Mouse (Mus musculus): ENCODE data around the gene Eif2b4. TPM values are rescaled to one million over a fixed set of nuclear protein-coding genes. Genes with fewer than 3 reads are reported as not detected.

The Eif2b4 gene
- polyA plus RNA-seq (2016; fragmentation: Nextera tagmentation; extraction: Ambion mirVana), result 81.4 and 91.1 TPM in 2 replicates

DNA sequence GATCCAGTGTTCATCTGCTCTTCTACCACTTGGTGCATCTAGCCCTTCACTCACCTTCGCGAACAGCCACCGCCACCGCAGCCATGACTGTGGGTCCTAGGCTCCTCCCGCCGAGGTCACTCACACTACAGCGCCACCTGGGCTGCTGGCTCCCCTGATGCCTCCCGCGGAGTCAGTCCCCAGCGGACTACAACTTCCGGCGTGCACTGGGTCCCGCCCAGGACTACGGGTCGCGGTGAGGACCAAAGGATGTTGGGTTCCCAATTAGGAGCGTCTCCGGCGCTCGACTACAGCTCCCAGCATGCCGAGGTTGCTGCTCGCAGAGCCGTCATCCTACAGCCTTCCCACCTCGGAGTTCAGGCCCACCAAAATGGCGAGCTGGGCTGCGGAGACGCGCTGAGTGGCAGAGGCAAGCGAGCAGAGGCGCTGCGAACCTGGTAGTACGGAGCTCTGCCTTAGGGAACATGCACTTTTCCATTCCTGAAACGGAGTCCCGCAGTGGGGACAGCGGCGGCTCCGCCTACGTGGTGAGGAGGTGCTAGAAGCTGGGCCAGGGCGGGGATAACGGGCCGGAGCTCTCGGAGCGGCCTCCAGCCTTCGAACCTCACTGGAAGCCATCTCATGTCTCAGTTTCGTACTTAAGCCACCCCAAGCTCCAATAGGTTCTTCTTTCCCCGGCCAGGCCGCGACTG is at the start of gene Eif2b4, which contains the start of gene Snx17:
Gene Eif2b4 (minus strand): TSS at position 492 of the 692 bp plus-strand sequence.
Gene Snx17 (plus strand): TSS at position 289 of the 692 bp plus-strand sequence.
- Histone ChIP-seq H3K4me1 (peaks cover 23% of the 10 kb centered on the region), H3K36me3 (replicated peaks) (peaks cover 72% of the 10 kb centered on the region), H3K27ac (replicated peaks) (peak within 1 kb of the TSS; percentile 90), H3K4me3 (peak within 1 kb of the TSS; percentile 87), H3K27me3 (replicated peaks; ENCODE audit: low read depth, poor library complexity, severe bottlenecking) (no peaks in the 10 kb centered on the region), H3K9me3 (no peaks in the 10 kb centered on the region)
- peak; percentile 99 for DNase-seq (ENCODE audit: low spot score)
- under 1% methylated on average over 48 of the region's 48 CpGs for WGBS

DNA sequence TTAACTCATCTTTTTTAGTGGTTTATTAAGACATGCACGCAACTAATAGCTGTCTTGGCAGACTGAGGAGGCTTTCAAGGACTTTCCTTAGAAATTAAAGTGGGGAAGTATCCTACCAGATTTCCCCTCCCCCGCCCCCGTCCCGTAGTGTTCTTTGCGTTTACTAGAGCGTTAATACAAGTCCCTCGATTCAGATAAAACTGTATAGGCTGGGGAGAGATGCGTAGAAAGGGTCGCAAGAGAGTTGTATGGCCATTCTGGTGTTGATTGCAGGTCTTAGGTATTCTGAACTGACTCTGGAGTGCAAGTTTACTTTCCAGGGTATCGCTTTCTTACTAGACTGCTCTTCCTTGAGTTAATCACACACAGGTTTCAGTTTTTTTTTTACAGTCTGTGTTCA is 49.0 kb upstream of the Eif2b4 start:
- no peaks in the 10 kb centered on the region for H3K9me3 ChIP-seq
- peak overlapping the region; percentile 97 for H3K4me3 ChIP-seq
- peaks cover 37% of the 10 kb centered on the region for H3K36me3 ChIP-seq (replicated peaks)
- 32% methylated on average over 10 of the region's 10 CpGs for WGBS
- H3K27me3 ChIP-seq (replicated peaks; ENCODE audit: low read depth, poor library complexity, severe bottlenecking), result no peaks in the 10 kb centered on the region
- H3K4me1 ChIP-seq, result peaks cover 11% of the 10 kb centered on the region
- DNase-seq (ENCODE audit: low spot score), result no peak
- no peak overlapping the region for H3K27ac ChIP-seq (replicated peaks)

DNA sequence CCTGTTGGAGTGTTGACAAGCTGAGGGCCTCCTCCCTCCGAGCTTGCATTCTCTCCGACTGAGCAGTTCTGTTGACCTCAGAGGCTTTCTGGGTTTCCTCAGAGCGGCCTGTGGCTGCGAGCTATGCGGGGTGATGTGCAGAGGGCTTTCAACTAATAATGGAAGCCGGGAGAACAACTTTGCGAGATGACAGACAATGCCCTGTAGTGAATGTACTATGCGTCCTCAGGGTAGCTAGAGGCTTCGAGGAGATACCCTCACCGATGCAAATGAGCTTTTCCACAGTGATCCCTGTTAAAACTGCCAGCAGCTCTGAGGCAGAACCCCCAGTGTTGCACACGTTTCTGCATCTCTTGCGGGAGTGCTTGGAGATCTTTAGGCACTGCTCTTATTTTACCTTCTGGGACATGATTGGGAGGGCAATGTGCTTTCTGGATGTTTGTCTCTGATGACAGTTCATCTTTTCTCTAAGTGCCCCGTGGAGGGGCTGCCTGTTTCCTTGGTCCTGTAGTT is 48.3 kb upstream of the Eif2b4 start:
- 1% methylated on average over 13 of the region's 13 CpGs for WGBS
- H3K27ac ChIP-seq (replicated peaks), result peak overlapping the region; percentile 97

DNA sequence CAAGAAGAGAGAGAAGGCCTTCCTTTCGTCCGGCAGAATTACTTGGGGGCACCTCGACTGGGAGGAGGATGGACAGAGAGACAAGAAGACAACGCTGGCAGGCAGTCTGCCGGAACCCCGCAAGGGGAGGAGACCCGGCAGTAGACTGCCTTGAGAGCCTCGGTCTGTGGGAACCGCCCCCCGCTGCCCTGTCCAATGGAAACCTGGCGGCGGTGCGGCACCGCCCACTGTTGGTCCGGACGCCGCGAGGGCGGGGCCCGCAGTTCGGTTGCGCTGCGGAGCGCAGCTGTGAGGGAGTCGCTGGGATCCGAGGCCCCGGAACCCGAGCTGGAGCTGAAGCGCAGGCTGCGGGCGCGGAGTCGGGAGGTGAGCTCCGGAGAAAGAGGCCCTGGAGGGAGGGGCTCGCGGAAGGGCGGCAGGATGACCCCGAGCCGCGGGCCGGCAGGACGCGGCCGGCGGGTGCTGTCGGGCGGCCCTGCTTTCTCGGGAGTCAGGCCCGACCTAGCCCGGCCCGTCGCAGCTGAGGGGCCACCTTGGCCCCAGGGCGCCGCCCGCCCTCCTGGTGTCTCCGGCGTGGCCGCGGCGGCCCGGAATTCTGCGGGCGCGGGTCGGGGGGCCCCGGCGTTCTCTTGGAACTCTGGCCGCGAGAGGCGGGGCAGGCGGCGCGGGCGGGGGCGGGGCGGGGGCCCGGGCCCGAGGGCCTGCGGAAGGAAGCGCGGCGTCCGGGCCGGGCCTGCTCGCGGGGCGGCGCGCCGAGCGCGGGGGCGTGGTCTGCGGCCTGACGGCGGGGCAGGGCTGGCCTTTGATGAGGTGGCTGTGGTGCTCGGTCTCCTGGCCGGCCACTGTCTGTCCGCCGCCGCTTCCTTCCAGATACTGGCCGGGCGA is 47.6 kb upstream of the Eif2b4 start, which contains the start of the genes Nrbp1 and Gm9970:
Gene Nrbp1 (plus strand): TSS at position 228 of the 885 bp plus-strand sequence.
Gene Gm9970 (minus strand): TSS at position 596 of the 885 bp plus-strand sequence.
- Histone ChIP-seq H3K36me3 (replicated peaks) (peaks cover 24% of the 10 kb centered on the region), H3K4me1 (peaks cover 11% of the 10 kb centered on the region), H3K27ac (replicated peaks) (peak within 1 kb of the TSS; percentile 97), H3K27me3 (replicated peaks; ENCODE audit: low read depth, poor library complexity, severe bottlenecking) (no peaks in the 10 kb centered on the region), H3K4me3 (peak within 1 kb of the TSS; percentile 97), H3K9me3 (0 out of 2 replicates have a peak, but pooled peaks cover 3% of the 10 kb centered on the region)
- under 1% methylated on average over 103 of the region's 103 CpGs for WGBS
- DNase-seq (ENCODE audit: low spot score), result peak; percentile 96

More for the DNA sequence above, 48.3 kb upstream of the Eif2b4 start:
- H3K9me3 ChIP-seq, result no peaks in the 10 kb centered on the region
- H3K4me1 ChIP-seq, result peaks cover 11% of the 10 kb centered on the region
- H3K27me3 ChIP-seq (replicated peaks; ENCODE audit: low read depth, poor library complexity, severe bottlenecking), result no peaks in the 10 kb centered on the region
- peak overlapping the region; percentile 97 for H3K4me3 ChIP-seq
- DNase-seq (ENCODE audit: low spot score), result no peak
- peaks cover 31% of the 10 kb centered on the region for H3K36me3 ChIP-seq (replicated peaks)

DNA sequence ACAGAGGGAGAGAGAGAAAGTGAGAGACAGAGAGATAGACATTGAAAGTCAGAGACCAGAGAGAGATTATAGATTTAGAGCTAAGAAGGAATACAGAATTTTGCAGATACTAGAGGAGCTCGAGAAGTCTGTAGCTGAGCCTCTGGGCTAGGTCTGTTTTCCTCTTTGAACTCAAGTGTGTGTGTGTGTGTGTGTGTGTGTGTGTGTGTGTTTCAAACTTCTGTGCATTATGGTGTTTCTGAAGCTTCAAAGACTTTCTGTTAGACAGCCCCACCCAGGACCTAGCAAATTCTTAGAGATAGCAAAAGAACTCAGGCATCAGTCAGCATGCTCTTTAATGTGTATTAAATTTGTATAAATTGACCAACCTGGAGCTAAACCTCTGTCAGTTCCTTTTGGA is 33.4 kb upstream of the Eif2b4 start:
- Histone ChIP-seq H3K36me3 (replicated peaks) (no peaks in the 10 kb centered on the region), H3K27me3 (replicated peaks; ENCODE audit: low read depth, poor library complexity, severe bottlenecking) (no peaks in the 10 kb centered on the region), H3K4me1 (peaks cover under 1% of the 10 kb centered on the region; the same call in 1 of the 2 replicates), H3K4me3 (no peak overlapping the region), H3K9me3 (no peaks in the 10 kb centered on the region), H3K27ac (replicated peaks) (no peak overlapping the region)
- DNase-seq (ENCODE audit: low spot score), result no peak
- WGBS, result 72% methylated on average over 1 of the region's 1 CpGs

DNA sequence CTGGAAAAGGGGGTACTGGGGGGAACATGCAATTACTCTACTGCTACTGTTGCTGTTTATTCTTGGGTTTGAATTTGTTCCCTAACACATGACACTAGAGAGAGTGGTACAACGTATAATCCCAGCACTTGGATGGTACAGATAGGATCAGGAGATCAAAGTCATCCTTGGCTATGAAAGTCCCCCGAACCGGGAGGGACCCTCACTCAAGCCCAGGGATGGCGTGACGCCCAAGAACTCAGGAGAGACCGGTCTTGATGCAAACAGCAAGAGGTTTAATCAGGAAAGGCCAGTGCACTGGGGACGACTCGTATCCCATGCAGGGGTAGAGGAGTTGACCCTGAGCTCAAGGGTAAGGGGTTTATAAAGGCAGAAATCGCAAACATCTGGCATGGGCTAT is 29.5 kb upstream of the Eif2b4 start:
- H3K36me3 ChIP-seq (replicated peaks), result no peaks in the 10 kb centered on the region
- H3K9me3 ChIP-seq, result no peaks in the 10 kb centered on the region
- H3K27ac ChIP-seq (replicated peaks), result no peak overlapping the region
- H3K4me1 ChIP-seq, result peaks cover 16% of the 10 kb centered on the region
- 92% methylated on average over 9 of the region's 9 CpGs for WGBS
- no peaks in the 10 kb centered on the region for H3K27me3 ChIP-seq (replicated peaks; ENCODE audit: low read depth, poor library complexity, severe bottlenecking)
- no peak overlapping the region for H3K4me3 ChIP-seq
- DNase-seq (ENCODE audit: low spot score), result no peak

DNA sequence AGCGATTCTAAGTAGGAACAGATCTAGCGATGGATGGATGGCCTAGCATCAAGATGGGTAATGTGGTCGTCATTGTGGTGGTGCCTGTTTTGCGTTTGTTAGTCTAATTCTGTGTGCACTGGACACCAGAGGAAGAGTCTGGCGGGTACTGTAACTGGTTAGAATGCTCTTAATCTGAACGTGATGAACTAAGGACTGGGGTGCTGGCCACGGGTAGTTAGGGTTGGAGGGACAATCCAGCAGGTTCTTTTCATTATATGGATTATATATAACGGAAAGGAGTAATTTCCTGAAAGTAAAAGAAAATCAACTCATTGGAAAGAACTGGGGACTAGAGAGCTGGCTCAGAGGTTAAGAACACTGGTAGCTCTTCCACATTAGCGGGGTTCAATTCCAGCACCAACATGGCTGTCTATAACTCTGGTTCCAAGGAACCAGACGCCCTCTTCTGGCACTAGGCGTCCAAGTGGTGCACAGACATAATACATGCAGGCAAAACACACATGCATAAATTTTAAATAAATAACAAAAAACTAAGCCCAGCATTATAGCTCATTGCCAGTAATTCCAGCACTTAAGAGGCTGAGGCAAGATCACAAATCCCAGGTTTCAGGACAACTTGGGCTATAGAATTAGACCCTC is 28.2 kb upstream of the Eif2b4 start:
- H3K27me3 ChIP-seq (replicated peaks; ENCODE audit: low read depth, poor library complexity, severe bottlenecking), result no peaks in the 10 kb centered on the region
- whole genome bisulfite sequencing, result 14% methylated on average over 11 of the region's 11 CpGs
- peaks cover 16% of the 10 kb centered on the region for H3K4me1 ChIP-seq
- H3K4me3 ChIP-seq, result peak overlapping the region; percentile 99
- peak overlapping the region; percentile 97 for H3K27ac ChIP-seq (replicated peaks)
- H3K36me3 ChIP-seq (replicated peaks), result peaks cover 7% of the 10 kb centered on the region; the same call in 1 of the 2 replicates
- peak; percentile 59 for DNase-seq (ENCODE audit: low spot score)
- no peaks in the 10 kb centered on the region for H3K9me3 ChIP-seq

DNA sequence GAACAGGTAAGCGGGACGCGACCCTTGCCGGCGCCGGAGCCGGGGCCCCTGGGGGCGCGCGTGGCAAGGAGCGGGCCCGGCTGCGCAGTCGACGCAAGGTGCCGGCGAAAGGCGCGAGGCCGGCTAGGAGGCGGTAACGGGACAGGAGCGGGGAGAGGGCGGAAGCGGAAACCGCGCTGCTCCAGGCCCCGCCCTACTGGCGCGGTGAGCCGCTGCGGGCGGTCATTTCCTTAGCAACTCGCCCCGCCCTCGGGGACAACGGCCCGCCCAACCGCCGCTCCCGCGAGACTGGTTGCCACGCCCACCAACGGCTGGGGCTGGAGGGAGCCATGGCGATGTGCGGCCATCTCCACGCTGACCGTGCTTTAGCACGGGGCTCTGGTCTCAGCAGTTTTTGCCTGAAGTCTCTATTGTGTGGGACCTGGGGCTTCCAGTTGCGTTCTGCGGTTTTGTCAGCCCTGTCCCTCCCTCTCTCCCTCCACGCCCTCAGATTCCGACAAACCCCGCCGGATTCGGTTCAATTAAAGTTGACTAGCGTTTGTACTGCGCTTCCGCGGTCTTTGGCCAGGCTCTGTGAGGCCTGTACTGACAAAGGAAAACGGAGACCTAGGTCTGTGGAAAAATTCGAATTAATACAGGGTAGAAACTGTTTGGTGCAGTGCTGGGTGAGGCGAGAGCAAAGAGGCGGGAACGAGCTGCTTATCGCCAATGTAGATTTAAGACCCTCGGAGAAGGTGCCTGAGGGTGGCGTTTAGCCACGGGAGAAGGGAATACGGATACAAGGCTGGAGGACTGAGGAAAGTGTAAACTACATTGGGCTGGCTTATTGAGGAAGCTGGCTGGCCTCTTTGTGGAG is 27.4 kb upstream of the Eif2b4 start, which contains the start of gene Ppm1g:
Gene Ppm1g (minus strand): TSS at position 240 of the 856 bp plus-strand sequence.
- Histone ChIP-seq H3K4me3 (peak within 1 kb of the TSS; percentile 99), H3K4me1 (peaks cover 16% of the 10 kb centered on the region), H3K27ac (replicated peaks) (peak within 1 kb of the TSS; percentile 97), H3K36me3 (replicated peaks) (peaks cover 7% of the 10 kb centered on the region; the same call in 1 of the 2 replicates), H3K27me3 (replicated peaks; ENCODE audit: low read depth, poor library complexity, severe bottlenecking) (no peaks in the 10 kb centered on the region), H3K9me3 (no peaks in the 10 kb centered on the region)
- under 1% methylated on average over 70 of the region's 70 CpGs for WGBS
- DNase-seq (ENCODE audit: low spot score), result peak; percentile 98

DNA sequence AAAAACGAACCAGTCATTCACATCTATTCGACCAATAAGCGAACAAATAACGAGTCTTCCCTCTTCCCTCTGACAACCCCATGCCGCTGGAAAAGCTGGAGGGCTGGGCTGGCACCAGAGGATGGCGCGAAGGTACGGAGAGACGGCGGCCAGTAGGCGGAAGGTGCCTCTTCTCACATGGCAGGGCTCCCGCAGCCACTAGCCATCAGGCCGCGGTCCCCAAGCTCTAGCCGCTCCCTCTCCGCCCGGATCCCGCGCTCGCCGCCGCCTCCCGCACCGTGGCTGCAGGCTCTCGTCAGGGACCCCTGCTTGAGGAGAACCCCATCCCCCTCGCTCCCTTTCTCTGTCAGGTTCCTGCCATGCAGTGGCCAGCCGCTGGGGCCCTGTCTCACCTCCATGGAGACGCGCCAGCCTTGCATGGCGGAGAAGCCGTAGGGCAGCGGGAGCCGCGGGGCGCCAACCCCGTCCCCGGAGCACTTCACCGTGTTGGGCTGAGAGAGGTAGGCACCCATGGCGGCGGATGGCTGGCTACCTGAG is 26.7 kb upstream of the Eif2b4 start:
- H3K4me1 ChIP-seq, result peaks cover 16% of the 10 kb centered on the region
- H3K4me3 ChIP-seq, result peak overlapping the region; percentile 99
- peak overlapping the region; percentile 97 for H3K27ac ChIP-seq (replicated peaks)
- H3K9me3 ChIP-seq, result no peaks in the 10 kb centered on the region
- H3K36me3 ChIP-seq (replicated peaks), result peaks cover 7% of the 10 kb centered on the region; the same call in 1 of the 2 replicates
- peak; percentile 77 for DNase-seq (ENCODE audit: low spot score)
- under 1% methylated on average over 40 of the region's 40 CpGs for WGBS
- no peaks in the 10 kb centered on the region for H3K27me3 ChIP-seq (replicated peaks; ENCODE audit: low read depth, poor library complexity, severe bottlenecking)

DNA sequence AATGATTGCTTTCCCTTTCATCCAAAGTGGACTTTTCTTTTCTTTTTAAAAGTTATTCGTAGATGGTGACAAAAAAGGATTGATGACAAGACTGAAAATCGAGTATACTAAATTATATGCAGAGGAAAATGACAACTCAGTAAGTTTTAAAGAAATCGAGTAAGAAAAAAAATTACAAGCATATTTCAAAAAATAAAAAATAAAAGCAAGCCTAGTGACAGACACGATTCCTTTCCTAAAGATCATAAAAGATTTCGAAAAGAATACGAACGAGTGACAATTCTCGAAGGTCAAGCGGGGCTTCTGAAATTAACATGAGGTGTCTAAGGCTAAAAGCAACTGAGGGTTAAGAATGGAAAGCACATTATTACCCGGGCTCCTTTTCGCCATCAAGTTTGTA is 26.2 kb upstream of the Eif2b4 start:
- H3K27ac ChIP-seq (replicated peaks), result peak overlapping the region; percentile 97
- peaks cover 16% of the 10 kb centered on the region for H3K4me1 ChIP-seq
- H3K27me3 ChIP-seq (replicated peaks; ENCODE audit: low read depth, poor library complexity, severe bottlenecking), result no peaks in the 10 kb centered on the region
- no peak for DNase-seq (ENCODE audit: low spot score)
- peaks cover 7% of the 10 kb centered on the region; the same call in 1 of the 2 replicates for H3K36me3 ChIP-seq (replicated peaks)
- WGBS, result 2% methylated on average over 11 of the region's 11 CpGs
- H3K4me3 ChIP-seq, result peak overlapping the region; percentile 99
- no peaks in the 10 kb centered on the region for H3K9me3 ChIP-seq

DNA sequence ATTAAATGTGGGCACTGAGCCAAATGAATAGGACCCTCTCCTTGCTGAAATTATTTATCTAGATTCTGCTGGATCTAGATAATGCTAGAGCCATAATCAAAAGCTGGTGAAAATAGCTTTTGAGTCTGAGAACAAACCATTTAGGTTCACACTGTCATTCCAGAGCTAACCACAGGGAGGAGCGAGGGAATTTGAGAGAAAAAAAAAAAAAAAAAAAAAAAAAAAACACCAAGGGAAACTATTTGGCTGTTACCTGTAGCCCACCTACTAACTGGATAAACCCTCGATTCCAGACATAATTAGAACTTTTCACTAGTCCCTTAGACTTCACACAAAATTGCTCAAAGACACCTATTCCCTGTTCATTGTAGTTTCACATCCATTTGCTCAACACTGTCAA is 25.8 kb upstream of the Eif2b4 start:
- 4% methylated on average over 2 of the region's 2 CpGs for WGBS
- peaks cover 16% of the 10 kb centered on the region for H3K4me1 ChIP-seq
- H3K27ac ChIP-seq (replicated peaks), result no peak overlapping the region
- peak overlapping the region; percentile 99 for H3K4me3 ChIP-seq
- H3K9me3 ChIP-seq, result no peaks in the 10 kb centered on the region
- peaks cover 7% of the 10 kb centered on the region; the same call in 1 of the 2 replicates for H3K36me3 ChIP-seq (replicated peaks)
- no peak for DNase-seq (ENCODE audit: low spot score)
- H3K27me3 ChIP-seq (replicated peaks; ENCODE audit: low read depth, poor library complexity, severe bottlenecking), result no peaks in the 10 kb centered on the region

Measured in embryonic facial prominence, embryonic 10.5 days (tissue).